Mouse (Mus musculus) ES-E14 (cell line): ENCODE results near the gene Reln.

Source experiments
- CHD2 ChIP-seq: IDR thresholded peaks from 2 replicates; pipeline ENCODE4 v1.6.1; 2014; ENCODE audit warnings: mild to moderate bottlenecking, low read depth, low read length, inconsistent platforms
- HCFC1 ChIP-seq: IDR thresholded peaks from 2 replicates; pipeline ENCODE4 v1.6.1; 2012; ENCODE audit warnings: low read length, inconsistent platforms, borderline replicate concordance; ENCODE audit not compliant: insufficient read depth
- MAFK ChIP-seq: IDR thresholded peaks from 2 replicates; pipeline ENCODE4 v1.6.1; 2014; ENCODE audit warnings: mild to moderate bottlenecking, low read depth, low read length, inconsistent platforms; ENCODE audit not compliant: insufficient read depth
- ZC3H11A ChIP-seq: IDR thresholded peaks from 2 replicates; pipeline ENCODE4 v1.6.1; 2012; ENCODE audit warnings: low read depth, mild to moderate bottlenecking, inconsistent platforms, low read length, borderline replicate concordance

- TF ChIP-seq HCFC1, result no peak
- TF ChIP-seq CHD2, result no peak
- no peak for TF ChIP-seq ZC3H11A
- no peak for TF ChIP-seq MAFK
Observed at GRCm38 (mm10) chr5:22014459-22014858, 330.0 kb downstream of the Reln start.
